Mouse (Mus musculus) T-cell, adult 2 months (primary cell): Measurements from ENCODE around the gene Elp1.

Experiments used
- DNase-seq: peaks from one replicate; pipeline ENCODE4 v3.0.0; 2022; ENCODE audit warnings: low spot score

The Elp1 gene

GRCm38 (mm10) chr4:56801907-56802668 is at the start of gene Elp1, which contains the start of gene Fam206a:
Gene Elp1 (minus strand): TSS chr4:56802331.
Gene Fam206a (plus strand): TSS chr4:56802345.
- peak; percentile 94 for DNase-seq

DNA sequence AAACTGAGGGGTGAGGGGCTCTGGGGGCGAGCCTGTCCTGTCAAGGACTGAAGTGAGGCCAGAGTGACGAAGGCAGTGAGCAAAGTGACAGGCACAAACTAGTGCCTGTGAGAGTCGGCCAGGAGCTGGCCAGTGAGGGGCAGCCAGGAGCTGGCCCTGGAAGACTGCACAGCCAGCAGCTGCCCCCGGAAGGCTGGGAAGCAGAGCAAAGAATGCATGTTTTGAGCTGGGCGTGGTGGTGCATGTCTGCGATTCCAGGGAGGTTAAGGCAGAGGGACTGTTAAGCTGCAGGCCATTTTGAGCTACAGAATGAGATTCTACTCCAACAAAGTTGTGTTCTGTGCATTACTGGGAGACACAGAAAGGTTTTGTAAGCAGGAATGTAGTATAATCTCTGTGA is 48.6 kb upstream of the Elp1 start:
- no peak for DNase-seq

- DNase-seq: no peak
Measured at GRCm38 (mm10) chr4:56848044-56848443, 45.9 kb upstream of the Elp1 start.

DNA sequence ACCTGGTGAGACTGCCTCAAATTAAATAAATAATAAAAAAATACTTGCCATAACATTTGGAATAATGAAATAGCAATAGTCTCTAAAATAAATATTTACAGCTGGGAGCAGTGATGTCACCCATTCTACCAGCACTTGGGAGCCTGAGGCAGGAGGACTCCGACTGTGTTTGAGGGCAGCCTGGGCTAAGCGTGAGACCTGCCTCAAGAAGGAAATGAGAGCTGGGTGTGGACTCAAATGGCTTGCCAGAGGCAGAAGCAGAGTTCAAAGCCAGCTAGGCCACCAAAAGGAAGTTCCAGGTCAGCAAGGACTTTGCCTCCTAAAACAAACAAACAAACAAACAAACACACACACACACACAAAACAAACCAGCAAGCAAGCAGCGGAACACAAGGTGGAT is 45.3 kb upstream of the Elp1 start:
- no peak for DNase-seq

DNA sequence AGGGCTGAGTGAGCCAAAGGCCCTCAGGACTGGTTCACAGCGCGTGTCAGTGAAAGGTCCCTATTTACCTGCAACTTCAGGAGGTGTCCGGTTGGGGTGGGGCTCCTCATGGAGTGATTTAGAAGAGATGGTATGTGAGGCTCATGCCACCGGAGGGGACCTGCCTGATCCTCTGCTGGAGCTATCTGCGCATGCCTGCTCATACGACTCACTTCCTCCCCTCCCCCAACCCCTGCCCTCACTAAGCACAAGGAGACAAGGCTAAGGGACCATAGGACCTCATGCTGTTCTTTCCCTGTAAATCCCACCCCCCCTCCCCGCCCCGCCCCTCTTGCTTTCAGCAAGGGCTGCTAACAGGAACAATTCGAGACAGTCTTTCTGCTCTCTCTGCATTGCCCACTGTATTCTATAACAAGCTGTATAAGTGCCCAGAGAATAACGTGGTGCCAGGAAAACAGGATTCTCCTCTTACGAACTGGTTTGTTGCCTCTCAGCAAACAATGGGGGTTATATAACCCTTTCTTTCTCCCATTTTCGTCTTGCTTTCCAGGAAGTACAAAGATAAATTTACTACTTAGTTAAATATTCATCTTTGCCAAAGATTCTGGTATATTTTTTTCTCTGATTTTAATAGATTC is 43.9 kb upstream of the Elp1 start:
- DNase-seq: no peak

DNA sequence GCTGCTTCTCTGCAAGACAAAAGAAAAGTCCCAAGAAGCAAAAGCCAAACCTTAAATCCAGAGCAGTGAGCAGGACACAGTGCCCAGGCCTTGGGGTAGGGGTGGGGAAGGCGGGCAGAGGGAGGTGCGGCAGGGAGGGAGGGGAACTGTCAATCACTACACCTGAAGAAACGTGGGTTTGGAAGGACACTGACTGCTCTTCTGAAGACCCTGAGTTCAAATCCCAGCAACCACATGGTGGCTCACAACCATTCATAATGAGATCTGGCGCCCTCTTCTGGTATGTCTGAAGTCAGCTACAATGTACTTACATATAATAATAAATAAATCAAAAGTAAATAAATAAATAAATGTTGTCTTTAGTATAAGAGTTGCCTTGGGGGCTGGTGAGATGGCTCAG is 42.8 kb upstream of the Elp1 start:
- no peak for DNase-seq

DNA sequence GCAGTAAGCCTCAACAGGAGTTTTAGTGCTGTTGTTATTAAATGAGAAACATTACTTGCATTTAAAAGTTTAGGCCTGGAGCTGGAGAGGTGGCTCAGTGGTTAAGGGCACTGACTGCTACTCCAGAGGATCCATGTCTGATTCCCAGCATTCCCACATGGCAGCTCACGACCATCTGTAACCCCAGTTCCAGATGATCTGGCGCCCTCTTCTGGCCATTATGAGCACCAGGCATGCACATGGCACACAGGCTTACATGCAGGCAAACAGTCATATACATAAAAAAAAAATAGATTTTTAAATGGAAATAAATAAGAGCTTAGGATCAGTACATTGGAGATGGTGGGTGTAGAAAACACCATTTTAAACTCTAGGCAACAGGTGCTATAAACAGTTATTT is 41.8 kb upstream of the Elp1 start:
- no peak for DNase-seq

DNA sequence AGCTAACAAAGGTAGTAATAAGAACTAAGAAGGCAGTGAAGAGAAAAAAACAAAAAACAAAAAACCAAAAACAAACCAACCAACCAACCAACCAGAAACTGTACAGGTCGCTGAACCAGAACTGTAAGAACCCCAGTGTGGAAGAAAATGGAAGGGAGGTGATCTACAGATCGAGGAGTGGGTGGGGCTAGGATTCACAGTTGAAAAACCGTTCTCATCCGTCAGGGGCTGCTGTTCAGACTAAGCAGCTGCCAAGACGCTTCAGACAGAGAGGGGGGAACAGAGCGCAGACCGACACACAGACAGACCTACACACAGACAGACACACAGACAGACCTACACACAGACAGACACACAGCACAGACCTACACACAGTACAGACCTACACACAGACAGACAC is 40.4 kb upstream of the Elp1 start:
- DNase-seq: no peak

GRCm38 (mm10) chr4:56840297-56840696 is 38.2 kb upstream of the Elp1 start:
- no peak for DNase-seq

DNA sequence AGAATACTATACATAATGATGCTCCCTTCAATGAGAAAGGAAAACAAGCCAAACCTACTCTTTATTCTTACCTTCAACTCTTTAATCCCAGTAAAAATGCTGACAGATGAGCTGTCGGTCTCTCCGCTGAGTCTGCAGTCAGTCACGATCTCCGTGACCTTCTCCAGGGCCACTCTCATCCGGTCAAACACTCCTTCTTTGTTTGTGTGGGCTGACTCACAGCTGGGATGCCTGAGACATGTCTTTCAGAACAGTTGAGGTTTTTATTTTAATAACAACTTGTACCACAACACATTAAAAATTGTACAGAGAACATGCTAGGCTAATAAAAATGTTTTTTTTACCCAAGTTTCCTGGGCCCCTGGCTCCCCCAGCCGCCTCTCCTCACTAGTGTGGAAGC is 35.5 kb upstream of the Elp1 start:
- no peak for DNase-seq

- no peak for DNase-seq
Measured at GRCm38 (mm10) chr4:56831998-56832397, 29.9 kb upstream of the Elp1 start.

DNA sequence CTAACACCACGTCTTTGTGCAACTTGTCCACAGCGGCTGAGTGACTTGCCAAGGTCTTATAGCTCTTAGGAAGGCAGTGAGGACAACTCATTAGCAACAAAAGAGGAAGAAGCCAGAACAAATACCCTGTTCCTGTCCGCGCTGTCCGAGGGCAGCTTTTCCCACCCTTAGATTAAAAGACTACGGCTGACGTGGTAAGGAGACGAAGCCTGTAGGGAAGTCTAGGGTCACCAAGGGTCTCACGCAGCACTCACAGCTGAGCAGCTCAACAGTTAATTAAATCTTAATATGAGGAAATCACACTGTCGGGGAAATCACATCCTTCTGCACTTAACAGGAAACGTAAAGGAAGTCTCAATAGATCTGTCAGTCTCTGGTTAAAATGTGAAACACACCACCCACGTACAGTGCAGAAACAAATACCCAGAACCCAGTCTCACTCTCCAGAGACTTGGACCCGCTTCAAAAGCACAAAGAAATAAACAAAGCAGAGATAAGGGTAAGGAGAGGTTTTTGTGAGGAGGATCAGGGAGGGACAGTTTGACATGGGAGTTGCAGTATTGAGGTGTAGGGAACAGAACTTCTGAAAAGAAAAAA is 29.0 kb upstream of the Elp1 start:
- DNase-seq: no peak

- no peak for DNase-seq
Measured at GRCm38 (mm10) chr4:56829511-56829921, 27.4 kb upstream of the Elp1 start.

GRCm38 (mm10) chr4:56828932-56829331 is 26.8 kb upstream of the Elp1 start:
- no peak for DNase-seq

DNA sequence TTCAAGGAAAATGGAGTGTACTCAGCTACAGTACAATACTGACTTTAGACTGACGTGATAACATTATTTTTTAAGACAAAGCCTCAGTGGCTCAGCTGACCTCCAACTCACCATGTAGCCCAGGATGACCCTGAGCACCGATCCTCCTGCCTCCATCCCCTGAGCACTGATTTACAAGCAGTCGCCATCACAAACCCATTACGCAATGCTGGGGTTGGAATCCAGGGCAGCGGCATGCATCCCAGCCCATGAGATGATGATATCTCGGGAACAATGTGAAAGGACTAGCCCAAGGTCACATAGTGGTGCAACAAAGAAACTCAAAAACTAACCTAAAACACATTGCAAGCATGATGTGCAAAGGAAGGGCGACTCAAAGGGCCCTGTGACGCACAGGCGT is 22.1 kb upstream of the Elp1 start:
- DNase-seq: no peak

- DNase-seq: no peak
Measured at GRCm38 (mm10) chr4:56820017-56820550, 18.0 kb upstream of the Elp1 start.

DNA sequence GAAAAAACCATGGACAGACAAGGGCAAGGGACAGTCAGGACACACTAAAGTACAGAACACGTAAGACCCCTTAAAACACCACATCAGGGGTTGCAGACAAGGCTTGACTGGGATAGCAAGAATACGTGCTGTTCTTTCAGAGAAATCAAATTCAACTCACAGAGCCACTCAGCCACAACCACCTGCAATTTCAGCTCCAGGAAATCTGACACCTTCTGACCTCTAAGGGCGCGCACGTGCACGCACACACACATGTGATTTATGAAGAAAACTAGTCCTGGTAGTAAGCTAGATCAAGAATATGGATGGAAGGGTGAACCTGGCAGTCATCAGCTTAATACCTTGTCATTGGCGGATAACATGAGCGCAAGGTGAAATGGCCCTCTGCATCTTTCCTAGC is 13.0 kb upstream of the Elp1 start:
- DNase-seq: no peak

DNA sequence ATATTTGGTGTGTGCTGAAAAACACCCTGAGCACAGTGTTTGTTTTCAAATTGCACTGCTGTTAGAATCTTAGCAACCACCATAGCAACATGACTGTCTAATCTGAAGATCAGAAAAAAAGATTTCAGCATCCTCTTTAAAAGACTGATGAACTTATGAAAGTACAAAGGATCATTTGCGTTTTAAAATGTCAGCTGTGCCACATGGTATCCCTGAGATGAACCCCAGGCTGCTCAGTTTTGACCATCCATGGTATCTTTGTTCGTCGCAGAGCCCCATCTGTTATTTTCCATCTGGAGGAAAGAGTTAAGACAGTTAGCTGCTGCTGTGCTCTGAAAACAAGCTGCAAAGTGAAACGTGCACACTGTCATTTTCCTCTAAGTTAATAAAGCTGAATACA is 10.0 kb upstream of the Elp1 start:
- no peak for DNase-seq

DNA sequence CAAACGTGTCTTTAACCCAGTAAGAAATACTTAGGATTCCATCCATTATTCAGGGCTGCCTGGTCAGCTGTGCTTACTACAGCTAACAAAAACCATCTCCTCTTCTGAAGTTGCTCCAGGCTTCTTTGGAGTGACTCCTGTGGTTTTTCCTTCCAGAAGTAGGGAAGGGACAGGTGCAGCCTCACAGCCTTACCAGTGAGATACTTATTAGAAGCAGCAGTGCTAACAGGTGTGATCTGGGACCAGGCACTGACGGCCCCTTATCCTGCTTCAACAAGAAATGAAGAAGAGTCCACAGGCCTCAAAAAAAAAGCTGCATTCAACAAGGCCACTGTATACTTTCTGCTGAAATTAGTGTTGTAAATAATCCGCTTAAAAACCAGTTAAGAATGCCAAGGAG is 9.5 kb upstream of the Elp1 start:
- no peak for DNase-seq

DNA sequence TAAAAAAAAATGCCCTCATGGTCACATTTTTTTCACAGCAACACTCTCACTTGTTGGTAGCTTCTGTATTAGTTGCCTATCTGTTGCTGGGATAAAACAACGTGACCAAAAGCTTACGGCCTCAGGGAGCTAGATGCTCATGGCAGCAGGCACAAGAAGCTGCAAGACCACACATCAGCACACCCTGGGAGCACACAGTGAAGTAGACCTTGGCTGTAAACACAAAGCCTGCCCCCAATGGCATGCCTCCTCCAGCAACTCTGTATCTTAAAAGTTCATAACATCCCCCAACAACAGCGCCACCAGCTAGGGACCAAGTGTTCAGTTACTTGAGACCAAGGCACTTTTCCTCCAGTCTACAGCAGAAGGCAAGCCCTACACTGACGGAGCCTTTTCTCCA is 6.9 kb upstream of the Elp1 start:
- no peak for DNase-seq

GRCm38 (mm10) chr4:56802669-56803150 is 579 bp upstream of the Elp1 start:
- DNase-seq: no peak

GRCm38 (mm10) chr4:56791373-56791772 is 10.8 kb downstream of the Elp1 start:
- no peak for DNase-seq

- no peak for DNase-seq
Measured at GRCm38 (mm10) chr4:56771065-56771464, 31.1 kb downstream of the Elp1 start.
